Mouse (Mus musculus) myocyte (in vitro differentiated cells): Measurements from ENCODE around the gene Rps3.

Experiments
- MAX ChIP-seq: IDR thresholded peaks from one replicate; pipeline ENCODE4 v1.6.1; 2011; ENCODE audit warnings: low read depth, mild to moderate bottlenecking, control low read depth
- POLR2A ChIP-seq: IDR thresholded peaks from one replicate; pipeline ENCODE4 v1.6.1; 2011; ENCODE audit warnings: low read depth, mild to moderate bottlenecking, control low read depth, moderate library complexity; ENCODE audit not compliant: insufficient read length
- TCF12 ChIP-seq: IDR thresholded peaks from one replicate; pipeline ENCODE4 v1.6.1; 2011; ENCODE audit warnings: mild to moderate bottlenecking, control low read depth; ENCODE audit not compliant: poor library complexity, insufficient read depth, severe bottlenecking

- TF ChIP-seq POLR2A: no peak
- TF ChIP-seq MAX: no peak
- TF ChIP-seq TCF12: no peak
Measured at GRCm38 (mm10) chr7:99473638-99474407, 9.7 kb downstream of the Rps3 start.
